Mouse (Mus musculus): ENCODE data around the gene Olfr1331.
"Not testable (repeated sequence)": the region's sequence is repeated elsewhere in the genome, so short reads cannot be mapped to it uniquely, and the experiment has no call there.

Gene Olfr1331

DNA sequence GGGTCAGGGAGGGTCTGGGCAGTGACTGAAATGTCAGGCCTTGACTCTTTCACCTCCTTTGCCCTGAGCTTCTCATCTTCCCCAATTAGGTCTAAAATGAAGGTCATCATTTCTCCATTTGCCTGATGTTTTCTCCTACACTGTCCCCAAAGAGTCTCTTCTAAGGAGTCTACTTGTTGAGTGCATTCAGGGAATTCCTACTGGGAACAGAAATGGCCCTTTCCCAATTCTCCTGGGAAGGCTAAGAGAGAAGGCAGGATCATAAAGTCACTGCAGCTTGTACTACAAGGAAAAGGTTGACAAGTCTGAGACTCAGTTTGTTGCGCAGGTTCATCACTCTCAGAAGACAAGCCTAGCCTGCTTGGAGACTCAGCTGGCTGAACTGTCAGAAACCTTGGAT is at the start of gene Olfr1331:
TSS of gene Olfr1331 (plus strand) at position 301 of the 400 bp plus-strand sequence.
- DNase-seq: no peak

DNA sequence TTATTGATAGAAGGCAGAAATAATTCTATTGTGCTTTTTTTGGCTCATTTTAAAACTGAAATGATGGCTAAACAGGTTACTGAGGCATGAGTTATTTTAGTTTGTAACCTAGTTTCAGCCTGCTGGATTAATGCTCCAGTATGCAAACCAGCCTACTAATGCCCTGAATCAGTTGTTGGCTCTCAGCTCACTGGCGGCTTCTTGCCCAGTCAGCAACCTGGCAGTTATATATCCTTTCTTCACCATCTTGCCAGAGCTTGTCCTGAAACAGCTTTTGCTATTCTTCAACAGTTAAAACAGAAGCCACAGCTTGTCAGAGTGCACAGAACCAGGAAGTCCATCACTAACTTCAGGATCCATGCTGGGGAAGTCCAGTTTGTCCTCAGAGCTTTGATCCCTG is 45.5 kb upstream of the Olfr1331 start:
- DNase-seq: peak; percentile 2

DNA sequence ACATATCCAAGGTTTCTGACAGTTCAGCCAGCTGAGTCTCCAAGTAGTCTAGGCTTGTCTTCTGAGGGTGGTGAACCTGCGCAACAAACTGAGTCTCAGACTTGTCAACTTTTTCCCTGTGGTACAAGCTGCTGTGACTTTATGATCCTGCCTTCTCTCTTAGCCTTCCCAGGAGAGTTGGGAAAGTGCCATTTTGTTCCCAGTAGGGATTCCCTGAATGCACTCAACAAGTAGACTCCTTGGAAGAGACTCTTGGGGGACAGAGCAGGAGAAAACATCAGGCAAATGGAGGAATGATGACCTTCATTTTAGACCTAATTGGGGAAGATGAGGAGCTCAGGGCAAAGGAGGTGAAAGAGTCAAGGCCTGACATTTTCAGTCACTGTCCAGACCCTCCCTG is 28.3 kb upstream of the Olfr1331 start, which contains the start of gene Olfr1333:
TSS of gene Olfr1333 (minus strand) at position 101 of the 400 bp plus-strand sequence.
- no peak for DNase-seq

DNA sequence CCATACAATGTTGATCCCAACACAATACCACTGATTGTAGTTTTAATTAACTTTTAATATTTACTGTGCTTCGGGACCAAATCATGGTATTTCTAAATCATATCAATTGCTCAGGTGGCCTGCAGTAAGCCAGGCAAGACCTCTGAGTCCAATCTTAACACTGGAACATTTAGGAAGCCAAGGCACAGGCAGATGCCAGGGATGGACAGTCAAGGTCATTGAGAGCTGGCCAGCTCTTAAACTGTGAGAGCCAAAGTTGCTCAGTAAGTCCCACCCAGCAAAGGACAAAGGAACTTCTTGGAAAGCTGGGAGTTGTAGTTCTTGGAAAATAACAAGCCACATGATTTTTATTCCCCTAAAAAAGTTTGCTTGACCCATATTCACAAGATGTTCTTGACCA is 2.7 kb upstream of the Olfr1331 start:
- DNase-seq: no peak

DNA sequence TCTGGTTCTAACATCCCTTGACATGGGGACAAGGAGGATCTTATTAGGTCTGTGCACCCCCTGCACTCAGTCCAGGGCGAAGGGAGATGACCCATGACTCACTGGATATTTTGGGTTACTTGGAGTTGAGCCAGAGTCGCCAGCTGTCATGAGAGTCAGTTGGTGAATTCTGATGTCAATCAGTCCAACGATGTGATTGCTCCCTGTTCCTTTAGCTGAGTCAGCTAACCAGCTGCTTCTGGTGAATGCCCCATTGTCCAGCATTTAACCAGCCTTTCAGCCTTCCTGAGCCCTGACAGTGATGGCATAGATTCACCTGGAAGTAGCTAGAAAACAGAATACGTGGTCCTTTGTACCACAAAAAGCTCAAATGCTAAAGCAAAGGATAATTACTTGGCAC is 1.7 kb upstream of the Olfr1331 start:
- peak; percentile 4 for DNase-seq

DNA sequence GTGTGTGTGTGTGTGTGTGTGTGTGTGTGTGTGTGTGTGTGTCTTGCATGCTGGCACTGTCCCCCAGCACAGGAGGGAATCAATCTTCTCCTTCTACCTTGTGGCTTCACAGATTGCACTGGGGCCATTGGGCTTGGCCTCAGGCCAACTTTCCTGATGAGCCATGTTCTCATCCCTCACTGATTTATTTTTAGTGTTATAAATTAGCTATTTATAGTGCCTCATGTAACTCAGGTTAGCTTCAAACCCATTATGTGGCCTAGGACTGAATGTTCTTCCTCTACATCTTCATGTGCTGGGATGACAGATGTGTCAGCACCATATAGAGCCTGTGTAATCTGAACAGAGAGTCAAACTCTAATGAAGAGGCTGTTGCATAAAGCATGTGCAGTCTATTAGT is 3.1 kb downstream of the Olfr1331 start:
- peak; percentile 1 for DNase-seq

DNA sequence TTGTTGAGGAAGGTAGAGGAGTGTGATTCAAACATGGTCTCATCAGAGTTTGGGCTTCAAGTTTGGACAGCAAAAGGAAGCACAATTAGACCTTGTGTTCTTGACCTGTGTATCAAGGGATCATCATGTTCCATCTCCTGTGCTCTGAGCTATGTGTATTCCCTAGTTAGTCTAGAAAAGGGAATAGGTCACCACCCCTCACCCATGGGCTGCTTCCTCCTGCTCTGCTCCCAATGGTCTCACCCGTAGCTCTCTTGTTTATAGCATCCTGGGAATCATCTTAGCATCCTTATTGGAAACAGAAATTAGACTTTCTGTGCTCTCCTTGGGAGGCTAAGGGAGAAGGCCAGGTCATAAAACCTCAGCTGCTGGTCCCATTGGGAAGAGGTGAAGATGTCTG is 23.8 kb downstream of the Olfr1331 start, which contains the start of gene Olfr1330:
TSS of gene Olfr1330 (plus strand) at position 301 of the 400 bp plus-strand sequence.
- DNase-seq: no peak

DNA sequence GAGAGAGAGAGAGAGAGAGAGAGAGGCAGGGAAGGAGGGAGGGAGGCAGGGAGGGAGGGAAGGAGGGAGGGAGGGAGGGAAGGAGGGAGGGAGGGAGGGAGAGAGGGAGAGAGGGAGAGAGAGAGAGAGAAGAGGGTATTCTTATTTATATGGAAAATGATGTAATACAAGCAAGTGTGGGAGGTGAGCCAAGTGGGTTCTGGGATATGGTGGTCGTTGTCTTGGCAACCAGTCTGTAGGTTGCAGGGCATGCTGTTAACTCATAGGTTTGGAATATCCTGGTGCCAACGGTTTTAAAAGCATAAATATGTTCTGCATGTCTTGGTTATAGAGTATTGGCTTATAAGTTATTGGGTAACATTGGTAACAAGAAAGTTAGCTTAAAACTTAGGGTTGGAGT is 37.5 kb downstream of the Olfr1331 start:
- no peak for DNase-seq

DNA sequence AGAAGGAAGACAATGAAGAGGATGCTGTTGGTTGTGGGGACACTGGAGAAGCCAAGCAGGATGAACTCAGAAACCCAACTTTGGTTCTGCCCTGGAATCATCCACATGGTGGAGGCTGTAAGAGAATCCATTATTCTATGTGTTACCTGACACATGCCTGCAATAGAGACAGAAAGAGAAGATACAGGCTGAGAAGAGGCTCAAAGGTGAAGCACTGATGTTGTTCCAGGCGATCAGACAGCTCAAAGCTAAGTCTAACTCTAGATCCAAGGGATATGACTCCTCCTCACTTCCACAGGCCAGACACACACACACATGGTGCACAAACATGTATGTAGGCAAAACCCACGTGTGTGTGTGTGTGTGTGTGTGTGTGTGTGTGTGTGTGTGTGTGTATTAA is 52.9 kb downstream of the Olfr1331 start, which contains the start of gene Olfr1329:
TSS of gene Olfr1329 (minus strand) at position 101 of the 400 bp plus-strand sequence.
- DNase-seq: not testable (repeated sequence)
